Mouse (Mus musculus) layer of hippocampus, adult 2 months (tissue): ENCODE results near the gene Adpgk. TPM values are rescaled to one million over a fixed set of nuclear protein-coding genes. Genes with fewer than 3 reads are reported as not detected.

Source experiments
- DNase-seq, 2 experiments: peaks; one replicate each; pipeline ENCODE4 v3.0.0; 2022; ENCODE audit warnings: low spot score in 2 of 2
- H3K27ac ChIP-seq: fragments of 200-600 bp; 2 replicates; pipeline ENCODE4 v1.8.1; 2022
- H3K4me3 ChIP-seq: fragments of 200-600 bp; 2 replicates; pipeline ENCODE4 v1.8.1; 2022; ENCODE audit warnings: mild to moderate bottlenecking
- CTCF ChIP-seq: fragments of 200-600 bp; conservative IDR thresholded peaks from 2 replicates; pipeline ENCODE4 v1.8.1; 2022; ENCODE audit warnings: antibody characterized with exemption, mild to moderate bottlenecking, moderate library complexity
- total RNA-seq, 2 experiments: library from RNA; stranded (reverse); gene quantifications; 2 replicates each; pipeline ENCODE4 v1.2.3; 2021

Adpgk gene
- total RNA-seq, 2 experiments from 2014 or later: 16.2 to 16.8 TPM

- TF ChIP-seq CTCF: no peak
- no peak for DNase-seq
Observed at GRCm38 (mm10) chr9:59274846-59275455, 16.4 kb upstream of the Adpgk start.

DNA sequence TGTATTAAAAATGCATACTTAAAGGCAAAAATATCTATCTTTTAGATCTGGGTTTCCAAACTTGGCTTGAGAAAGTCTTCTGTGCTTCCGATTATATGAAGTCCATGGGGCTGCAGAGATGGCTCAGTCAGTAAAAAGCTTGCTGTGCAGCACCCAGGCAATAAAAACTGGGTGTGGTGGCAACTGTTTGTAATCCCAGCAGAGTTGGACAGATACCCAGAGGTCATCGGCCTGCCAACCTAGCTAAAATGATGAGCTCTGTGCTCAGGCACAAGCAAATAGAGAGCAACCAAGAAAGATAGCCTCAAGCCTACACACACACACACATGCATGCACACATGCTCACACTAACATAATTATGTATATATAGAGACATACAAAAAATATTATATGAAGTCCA is 13.2 kb upstream of the Adpgk start:
- no peak for DNase-seq
- no peak for TF ChIP-seq CTCF
- Histone ChIP-seq H3K27ac (no peak overlapping the region), H3K4me3 (no peak overlapping the region)

More at GRCm38 (mm10) chr9:59274846-59275455, 16.4 kb upstream of the Adpgk start:
- no peak overlapping the region for H3K27ac ChIP-seq
- no peak overlapping the region for H3K4me3 ChIP-seq

GRCm38 (mm10) chr9:59278694-59279093 is 12.7 kb upstream of the Adpgk start:
- no peak overlapping the region for H3K27ac ChIP-seq
- no peak for TF ChIP-seq CTCF
- no peak overlapping the region for H3K4me3 ChIP-seq
- DNase-seq: no peak

DNA sequence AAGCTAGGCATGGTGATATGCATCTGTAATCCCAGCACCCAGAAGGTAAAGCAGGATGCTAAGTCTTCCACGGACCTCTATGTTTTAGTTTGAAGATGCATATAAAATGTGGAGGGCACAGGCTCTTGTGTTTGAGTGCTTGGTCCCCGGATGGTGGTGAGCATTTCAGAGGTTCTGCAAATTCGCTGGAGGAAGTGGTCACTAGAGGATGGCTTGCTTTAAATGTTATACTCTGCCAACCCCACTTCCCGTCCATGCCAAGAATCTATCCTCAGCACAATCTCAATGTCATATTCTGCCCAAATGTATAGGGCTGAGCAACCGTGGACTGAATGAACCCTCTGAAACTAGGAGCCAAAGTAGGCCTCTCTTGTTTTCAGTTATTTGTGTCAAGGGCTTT is 10.5 kb upstream of the Adpgk start:
- Histone ChIP-seq H3K4me3 (no peak overlapping the region), H3K27ac (no peak overlapping the region)
- no peak for DNase-seq
- TF ChIP-seq CTCF: no peak

GRCm38 (mm10) chr9:59281871-59282682 is 9.3 kb upstream of the Adpgk start:
- peak; percentile 73 for TF ChIP-seq CTCF
- Histone ChIP-seq H3K4me3 (no peak overlapping the region), H3K27ac (no peak overlapping the region)
- DNase-seq: peak; percentile 61 to 89

DNA sequence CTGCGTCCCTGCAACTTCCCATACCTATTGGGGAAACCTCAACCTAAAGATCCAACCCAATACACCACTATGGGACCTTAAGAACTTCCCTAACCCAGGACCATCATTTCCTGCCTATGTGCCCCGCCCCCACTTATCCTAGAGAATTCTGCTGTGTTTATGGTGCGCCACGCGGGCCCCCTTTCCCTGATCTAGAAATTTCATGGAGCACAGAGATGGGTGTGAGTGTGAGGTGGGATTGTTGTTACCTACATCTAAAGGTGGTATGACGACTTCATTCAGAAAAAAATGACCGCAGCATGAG is 8.7 kb upstream of the Adpgk start:
- DNase-seq: no peak
- no peak overlapping the region for H3K27ac ChIP-seq
- TF ChIP-seq CTCF: no peak

DNA sequence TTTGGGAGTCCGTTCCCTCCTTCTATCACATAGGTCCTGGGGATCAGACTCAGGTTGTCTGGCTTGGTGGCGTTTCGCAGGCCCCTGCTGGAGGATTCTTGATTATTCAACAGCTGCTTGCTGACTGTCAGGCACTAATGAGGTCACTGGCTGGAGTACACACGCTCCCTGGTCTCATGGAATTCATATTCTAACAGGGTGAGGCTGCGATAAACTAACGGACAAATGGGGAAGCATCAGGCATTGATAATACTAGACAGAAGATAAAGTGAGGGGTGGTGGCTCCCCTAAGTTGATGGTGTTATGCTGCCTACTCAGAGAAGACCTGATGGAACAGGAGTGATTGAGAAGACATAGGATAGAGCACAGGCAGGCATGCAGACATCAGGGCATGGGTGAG is 5.7 kb upstream of the Adpgk start:
- Histone ChIP-seq H3K27ac (no peak overlapping the region), H3K4me3 (no peak overlapping the region)
- TF ChIP-seq CTCF: no peak

More for the DNA sequence above, 8.7 kb upstream of the Adpgk start:
- H3K4me3 ChIP-seq: no peak overlapping the region

DNA sequence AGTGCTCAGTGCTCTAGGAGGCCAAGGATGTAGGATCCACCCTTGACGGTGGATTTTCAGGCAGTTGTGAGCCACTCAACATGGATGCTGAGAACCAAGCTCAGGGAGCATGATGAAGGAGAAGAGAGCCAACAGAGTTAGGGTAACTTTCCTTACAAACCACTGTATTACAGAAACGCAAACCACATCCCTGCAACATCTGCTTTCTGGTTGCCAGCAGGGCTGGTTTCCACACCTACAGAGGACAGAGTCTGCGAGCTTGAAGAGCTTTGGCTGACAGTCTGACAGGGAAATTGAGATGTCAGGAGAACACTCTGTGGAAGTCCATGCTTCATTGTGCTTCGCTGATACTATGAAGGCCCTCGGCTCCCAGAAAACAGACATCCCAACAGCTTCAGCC is 3.3 kb upstream of the Adpgk start:
- Histone ChIP-seq H3K4me3 (no peak overlapping the region), H3K27ac (no peak overlapping the region)
- TF ChIP-seq CTCF: no peak
- no peak for DNase-seq

More for the DNA sequence above, 5.7 kb upstream of the Adpgk start:
- DNase-seq: no peak

- no peak for TF ChIP-seq CTCF
- no peak for DNase-seq
- no peak overlapping the region for H3K4me3 ChIP-seq
- no peak overlapping the region for H3K27ac ChIP-seq
Observed at GRCm38 (mm10) chr9:59288685-59289410, 2.5 kb upstream of the Adpgk start.

DNA sequence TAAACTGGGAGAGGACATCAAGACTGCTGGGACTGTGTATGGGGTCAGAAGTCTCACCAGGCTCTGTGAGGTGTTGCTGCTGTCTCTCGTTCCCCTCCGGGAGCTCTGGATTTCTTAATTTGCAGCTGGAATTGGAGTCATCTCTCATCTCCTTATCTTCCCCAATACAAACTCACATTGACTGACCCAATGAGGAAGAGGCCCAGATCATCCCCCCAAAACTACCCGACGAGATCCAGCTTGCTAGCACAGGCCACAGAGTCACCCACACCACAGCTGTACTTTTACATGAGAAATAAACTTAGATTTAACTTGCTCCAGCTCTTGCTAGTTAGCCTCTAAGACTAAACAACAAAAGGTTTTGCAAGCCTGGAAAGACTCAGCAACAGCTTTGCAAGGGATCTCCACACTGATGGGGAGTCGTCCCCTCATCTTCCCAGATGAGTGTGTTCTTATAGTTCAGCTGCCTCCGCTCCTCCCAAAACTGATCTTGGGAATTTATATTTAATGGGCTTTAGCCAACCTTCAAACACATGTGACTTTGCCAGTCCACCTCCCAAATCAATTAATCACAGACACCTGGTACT is 1.7 kb upstream of the Adpgk start:
- no peak for TF ChIP-seq CTCF
- no peak overlapping the region for H3K4me3 ChIP-seq
- no peak overlapping the region for H3K27ac ChIP-seq
- DNase-seq: no peak

- Histone ChIP-seq H3K27ac (peak overlapping the region; percentile 90), H3K4me3 (peak overlapping the region; percentile 82)
- TF ChIP-seq CTCF: no peak
- DNase-seq: no peak
Observed at GRCm38 (mm10) chr9:59291688-59292492, 532 bp downstream of the Adpgk start.

DNA sequence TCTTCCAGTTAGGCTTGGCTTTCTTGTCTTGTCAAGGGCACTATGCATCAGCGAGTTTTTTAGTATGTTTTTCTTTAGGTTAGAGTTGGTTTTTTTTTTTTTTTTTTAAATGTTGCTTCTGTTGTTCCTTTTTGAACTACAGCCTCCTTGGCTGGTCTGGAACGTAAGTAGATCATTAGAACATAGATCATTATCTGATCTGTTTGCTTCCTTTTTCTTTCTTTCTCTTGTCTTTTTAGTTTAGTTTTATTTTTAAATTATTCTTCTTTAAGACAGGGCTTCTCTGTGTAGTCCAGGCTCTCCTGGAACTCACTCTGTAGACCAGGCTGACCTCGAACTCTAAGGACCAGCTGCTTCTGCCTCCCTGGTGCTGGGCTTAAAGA is 1.1 kb downstream of the Adpgk start:
- no peak for TF ChIP-seq CTCF
- no peak for DNase-seq
- H3K4me3 ChIP-seq: peak overlapping the region; percentile 82
- no peak overlapping the region for H3K27ac ChIP-seq
